Mouse (Mus musculus): ENCODE data around the gene Gprin1. TPM values are rescaled to one million over a fixed set of nuclear protein-coding genes. Genes with fewer than 3 reads are reported as not detected.
A peak's percentile ranks its signal among the peaks of the same experiment; 100 is the strongest.

Gprin1 gene
- polyA plus RNA-seq, 1 experiment from 2014 or later: not detected

DNA sequence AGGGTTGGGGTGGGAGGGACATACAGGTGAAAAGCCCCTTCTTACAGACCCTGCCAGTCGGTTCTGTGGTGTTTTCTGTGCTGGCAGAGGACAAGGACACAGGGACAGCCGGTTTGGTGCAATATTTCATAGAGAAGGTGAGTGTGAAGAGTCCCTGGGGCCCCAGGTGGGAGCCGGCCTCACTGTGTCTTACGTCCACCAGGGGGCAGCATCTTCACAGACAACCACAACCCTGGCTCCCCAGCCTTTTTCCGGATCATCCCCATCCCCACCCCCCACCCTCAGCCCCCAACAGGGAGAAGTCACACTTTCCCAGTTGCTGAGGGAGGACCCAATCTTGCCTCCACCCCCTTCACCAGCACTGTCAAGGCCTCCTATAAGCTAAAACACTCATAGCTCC lies 32.8 kb downstream of the Gprin1 start:
- TF ChIP-seq CTCF (IDR thresholded peaks at IDR 0.05; ENCODE audit: low read depth) (peak; percentile 74), EP300 (IDR thresholded peaks at IDR 0.05; ENCODE audit: low read depth) (no peak)
- WGBS (ENCODE audit: insufficient replicate concordance): 2% methylated on average over 5 of the region's 5 CpGs
- Histone ChIP-seq H3K4me2 (ENCODE audit: low read depth, low read length) (no peak overlapping the region), H3K27me3 (ENCODE audit: insufficient read depth, low read length) (no peaks in the 10 kb centered on the region), H3K4me1 (ENCODE audit: insufficient read depth) (no peaks in the 10 kb centered on the region), H3K9me3 (ENCODE audit: low read length) (no peaks in the 10 kb centered on the region), H3K27ac (ENCODE audit: low read depth) (no peak overlapping the region), H3K9ac (replicated peaks) (no peak overlapping the region), H3K4me3 (ENCODE audit: low read depth, low read length) (no peak overlapping the region), H3K36me3 (replicated peaks; ENCODE audit: insufficient read depth, low read length) (no peaks in the 10 kb centered on the region; the same call in 1 of the 2 replicates)
- DNase-seq (peak; percentile 55), ATAC-seq (no peak)

DNA sequence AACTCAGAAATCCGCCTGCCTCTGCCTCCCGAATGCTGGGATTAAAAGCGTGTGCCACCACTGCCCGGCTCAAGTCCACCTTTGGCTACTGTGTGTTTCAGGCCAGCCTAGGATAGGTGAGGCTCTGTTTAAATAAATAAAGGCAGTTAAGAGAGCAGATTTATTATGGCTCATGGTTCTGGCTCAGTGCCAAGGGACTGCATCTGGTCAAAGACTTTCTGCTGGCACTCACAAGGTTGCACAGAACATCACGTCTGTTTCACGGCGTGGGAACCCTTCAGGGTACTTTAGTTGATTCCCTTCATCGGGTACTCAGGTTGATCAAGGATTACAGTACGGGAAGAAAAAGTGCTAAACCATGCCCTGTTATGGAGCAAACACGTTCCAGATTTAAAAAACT lies 34.7 kb downstream of the Gprin1 start:
- ATAC-seq: no peak
- Histone ChIP-seq H3K9me3 (ENCODE audit: low read length) (no peaks in the 10 kb centered on the region), H3K9ac (replicated peaks) (no peak overlapping the region), H3K4me1 (ENCODE audit: insufficient read depth) (no peaks in the 10 kb centered on the region), H3K4me2 (ENCODE audit: low read depth, low read length) (no peak overlapping the region), H3K36me3 (replicated peaks; ENCODE audit: insufficient read depth, low read length) (no peaks in the 10 kb centered on the region; the same call in 1 of the 2 replicates), H3K4me3 (ENCODE audit: low read depth, low read length) (no peak overlapping the region), H3K27me3 (ENCODE audit: insufficient read depth, low read length) (no peaks in the 10 kb centered on the region), H3K27ac (ENCODE audit: low read depth) (no peak overlapping the region)
- TF ChIP-seq EP300 (IDR thresholded peaks at IDR 0.05; ENCODE audit: low read depth) (no peak), CTCF (IDR thresholded peaks at IDR 0.05; ENCODE audit: low read depth) (no peak)
- 75% methylated on average over 10 of the region's 10 CpGs for WGBS (ENCODE audit: insufficient replicate concordance)
- no peak for DNase-seq

DNA sequence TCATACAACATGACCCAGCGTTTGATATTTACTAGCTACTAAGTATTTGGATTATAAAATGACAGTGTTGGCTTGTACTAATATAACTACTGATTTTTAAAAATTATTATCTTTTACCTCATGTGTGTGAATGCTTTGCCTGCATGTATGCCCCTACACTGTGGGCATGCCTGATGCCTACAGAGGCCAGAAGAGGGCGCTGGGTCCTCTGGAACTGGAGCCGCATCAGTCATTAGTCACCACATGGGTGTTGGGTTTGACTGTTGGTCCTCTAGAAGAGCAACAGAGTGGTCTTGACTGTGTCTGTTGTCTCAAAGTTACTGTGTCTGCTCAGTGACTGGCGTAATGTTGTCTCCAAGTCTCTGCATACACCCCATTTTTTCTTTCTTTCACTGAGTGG lies 35.3 kb downstream of the Gprin1 start:
- no peak overlapping the region for H3K27ac ChIP-seq (ENCODE audit: low read depth)
- H3K36me3 ChIP-seq (replicated peaks; ENCODE audit: insufficient read depth, low read length): no peaks in the 10 kb centered on the region; the same call in 1 of the 2 replicates
- H3K4me2 ChIP-seq (ENCODE audit: low read depth, low read length): no peak overlapping the region
- no peaks in the 10 kb centered on the region for H3K27me3 ChIP-seq (ENCODE audit: insufficient read depth, low read length)
- TF ChIP-seq CTCF (IDR thresholded peaks at IDR 0.05; ENCODE audit: low read depth) (peak; percentile 34; the same call in 1 of the 2 replicates), EP300 (IDR thresholded peaks at IDR 0.05; ENCODE audit: low read depth) (no peak)
- DNase-seq (no peak), ATAC-seq (no peak)
- WGBS (ENCODE audit: insufficient replicate concordance): 51% methylated on average over 4 of the region's 4 CpGs
- H3K4me3 ChIP-seq (ENCODE audit: low read depth, low read length): no peak overlapping the region
- no peaks in the 10 kb centered on the region for H3K9me3 ChIP-seq (ENCODE audit: low read length)
- no peaks in the 10 kb centered on the region for H3K4me1 ChIP-seq (ENCODE audit: insufficient read depth)
- no peak overlapping the region for H3K9ac ChIP-seq (replicated peaks)

DNA sequence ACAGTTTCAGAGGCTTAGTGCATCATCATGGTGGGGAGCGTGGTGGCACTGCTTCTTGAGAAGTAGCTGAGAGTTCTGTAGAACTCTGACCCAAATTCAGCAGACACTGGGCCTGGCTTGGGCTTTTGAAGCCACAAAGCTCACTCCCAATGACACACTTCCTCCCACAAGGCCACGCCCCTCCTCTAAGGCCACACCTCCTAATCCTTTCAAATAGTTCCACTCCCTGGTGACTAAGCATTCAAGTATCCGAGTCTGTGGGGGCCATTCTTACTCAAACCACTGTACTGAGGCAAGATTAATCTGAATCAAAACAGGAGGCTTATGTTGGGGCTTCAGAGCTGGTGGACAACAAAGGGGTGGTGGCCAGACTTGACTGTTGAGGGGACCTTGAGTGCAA lies 38.8 kb downstream of the Gprin1 start:
- no peak for TF ChIP-seq EP300 (IDR thresholded peaks at IDR 0.05; ENCODE audit: low read depth)
- no peak for TF ChIP-seq CTCF (IDR thresholded peaks at IDR 0.05; ENCODE audit: low read depth)
- DNase-seq: no peak
- H3K27me3 ChIP-seq (ENCODE audit: insufficient read depth, low read length): no peaks in the 10 kb centered on the region
- no peak for ATAC-seq
- no peaks in the 10 kb centered on the region; the same call in 1 of the 2 replicates for H3K36me3 ChIP-seq (replicated peaks; ENCODE audit: insufficient read depth, low read length)
- H3K4me1 ChIP-seq (ENCODE audit: insufficient read depth): peaks cover 6% of the 10 kb centered on the region; the same call in 1 of the 2 replicates
- H3K27ac ChIP-seq (ENCODE audit: low read depth): no peak overlapping the region
- H3K9me3 ChIP-seq (ENCODE audit: low read length): no peaks in the 10 kb centered on the region
- no peak overlapping the region for H3K4me3 ChIP-seq (ENCODE audit: low read depth, low read length)
- 75% methylated on average over 3 of the region's 3 CpGs for WGBS (ENCODE audit: insufficient replicate concordance)
- no peak overlapping the region for H3K9ac ChIP-seq (replicated peaks)
- no peak overlapping the region for H3K4me2 ChIP-seq (ENCODE audit: low read depth, low read length)

DNA sequence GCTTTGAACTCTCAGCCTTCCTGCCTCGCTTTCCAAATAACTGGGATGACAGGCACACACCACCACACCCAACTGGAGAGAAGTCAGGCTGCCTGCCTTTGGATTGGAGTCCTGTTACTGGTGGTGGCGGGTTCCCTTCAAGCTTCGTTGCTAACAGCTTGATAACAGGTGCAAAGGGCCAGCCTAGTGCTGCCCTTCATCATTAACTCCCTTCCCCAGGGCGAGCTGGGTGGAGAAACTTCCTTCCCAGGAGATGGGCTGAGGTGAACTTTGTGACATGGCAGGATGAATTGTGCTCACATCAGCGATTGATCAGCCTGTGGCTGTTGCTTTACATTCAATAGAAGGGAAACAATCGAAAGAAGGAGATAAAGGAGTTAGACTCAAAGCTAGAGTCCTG lies 44.8 kb downstream of the Gprin1 start:
- WGBS (ENCODE audit: insufficient replicate concordance): 52% methylated on average over 6 of the region's 6 CpGs
- Histone ChIP-seq H3K9me3 (ENCODE audit: low read length) (no peaks in the 10 kb centered on the region), H3K4me2 (ENCODE audit: low read depth, low read length) (no peak overlapping the region), H3K9ac (replicated peaks) (no peak overlapping the region), H3K4me3 (ENCODE audit: low read depth, low read length) (no peak overlapping the region), H3K4me1 (ENCODE audit: insufficient read depth) (peaks cover 25% of the 10 kb centered on the region), H3K27me3 (ENCODE audit: insufficient read depth, low read length) (no peaks in the 10 kb centered on the region), H3K27ac (ENCODE audit: low read depth) (no peak overlapping the region), H3K36me3 (replicated peaks; ENCODE audit: insufficient read depth, low read length) (no peaks in the 10 kb centered on the region)
- ATAC-seq (no peak), DNase-seq (no peak)
- TF ChIP-seq CTCF (IDR thresholded peaks at IDR 0.05; ENCODE audit: low read depth) (no peak), EP300 (IDR thresholded peaks at IDR 0.05; ENCODE audit: low read depth) (no peak)

DNA sequence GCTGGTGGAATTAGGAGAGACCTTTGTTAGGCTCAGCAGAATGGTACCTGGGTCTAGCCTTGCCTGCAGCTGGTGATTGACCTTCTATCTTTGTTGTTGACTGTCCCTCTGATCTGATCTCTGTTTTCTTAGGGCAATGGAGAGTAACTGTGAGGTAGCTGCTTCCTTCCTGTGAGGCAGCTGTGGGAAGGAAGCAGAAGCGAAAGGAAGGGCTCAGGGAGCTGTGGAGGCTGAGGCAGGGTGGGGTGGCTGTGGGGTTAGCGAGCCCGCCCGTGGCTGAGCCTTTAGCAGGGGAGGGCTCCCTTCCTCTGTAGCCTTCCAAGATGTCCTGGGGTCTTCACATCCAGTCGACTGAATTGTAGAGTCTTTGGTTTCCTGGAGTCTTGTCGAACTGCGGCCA lies 47.2 kb downstream of the Gprin1 start:
- no peak for DNase-seq
- Histone ChIP-seq H3K4me2 (ENCODE audit: low read depth, low read length) (no peak overlapping the region), H3K9ac (replicated peaks) (no peak overlapping the region), H3K36me3 (replicated peaks; ENCODE audit: insufficient read depth, low read length) (no peaks in the 10 kb centered on the region), H3K9me3 (ENCODE audit: low read length) (no peaks in the 10 kb centered on the region), H3K4me3 (ENCODE audit: low read depth, low read length) (no peak overlapping the region), H3K27me3 (ENCODE audit: insufficient read depth, low read length) (no peaks in the 10 kb centered on the region), H3K27ac (ENCODE audit: low read depth) (no peak overlapping the region), H3K4me1 (ENCODE audit: insufficient read depth) (peaks cover 25% of the 10 kb centered on the region)
- TF ChIP-seq EP300 (IDR thresholded peaks at IDR 0.05; ENCODE audit: low read depth) (no peak), CTCF (IDR thresholded peaks at IDR 0.05; ENCODE audit: low read depth) (no peak)
- no peak for ATAC-seq
- 55% methylated on average over 7 of the region's 7 CpGs for WGBS (ENCODE audit: insufficient replicate concordance)

DNA sequence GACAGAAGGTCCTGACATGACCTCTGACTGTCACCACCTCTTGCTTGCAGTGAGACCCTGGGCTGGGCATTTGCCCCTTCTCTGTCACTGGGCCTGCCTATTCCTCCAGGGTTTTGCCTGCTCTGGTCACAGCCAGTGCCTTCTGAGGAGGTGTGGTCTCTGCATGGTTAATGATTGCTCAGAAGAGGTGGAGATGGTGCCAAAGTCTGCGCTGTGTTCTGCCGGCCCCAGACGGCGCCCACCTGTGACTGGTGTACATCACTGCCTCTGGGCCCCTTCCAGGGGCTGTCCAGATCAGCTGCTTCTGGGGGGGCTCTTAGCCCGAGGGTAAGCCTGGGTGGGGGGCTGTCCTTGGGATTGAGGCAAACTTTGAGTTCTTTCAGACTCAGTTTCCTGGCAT lies 48.4 kb downstream of the Gprin1 start, which contains the start of gene Cdhr2:
Gene Cdhr2 (plus strand): TSS at position 219 of the 400 bp plus-strand sequence.
- peaks cover 19% of the 10 kb centered on the region for H3K4me1 ChIP-seq (ENCODE audit: insufficient read depth)
- no peaks in the 10 kb centered on the region for H3K27me3 ChIP-seq (ENCODE audit: insufficient read depth, low read length)
- peak; percentile 60 for DNase-seq
- ATAC-seq: peak; percentile 86
- no peak within 1 kb of the TSS; the same call in 1 of the 2 replicates for H3K27ac ChIP-seq (ENCODE audit: low read depth)
- WGBS (ENCODE audit: insufficient replicate concordance): 54% methylated on average over 5 of the region's 5 CpGs
- H3K4me3 ChIP-seq (ENCODE audit: low read depth, low read length): peak within 1 kb of the TSS; percentile 37
- TF ChIP-seq EP300 (IDR thresholded peaks at IDR 0.05; ENCODE audit: low read depth): no peak
- no peak for TF ChIP-seq CTCF (IDR thresholded peaks at IDR 0.05; ENCODE audit: low read depth)
- H3K9ac ChIP-seq (replicated peaks): no peak within 1 kb of the TSS; the same call in none of the 2 replicates
- H3K36me3 ChIP-seq (replicated peaks; ENCODE audit: insufficient read depth, low read length): no peaks in the 10 kb centered on the region
- H3K4me2 ChIP-seq (ENCODE audit: low read depth, low read length): peak within 1 kb of the TSS; percentile 59
- H3K9me3 ChIP-seq (ENCODE audit: low read length): no peaks in the 10 kb centered on the region
